Mouse (Mus musculus) kidney, adult 2 months (tissue): ENCODE data around the gene Txndc8.

Experiments
- CTCF ChIP-seq: fragments of 200-500 bp; conservative IDR thresholded peaks from 2 replicates; pipeline ENCODE4 v1.5.1; 2011; ENCODE audit warnings: low read depth, mild to moderate bottlenecking, control low read depth, low read length, moderate library complexity, mixed read lengths; ENCODE audit not compliant: insufficient read depth, insufficient read length
- POLR2A ChIP-seq: fragments of 200-500 bp; IDR thresholded peaks from one replicate; pipeline ENCODE4 v1.6.1; 2011; ENCODE audit warnings: low read depth, low read length, control low read depth

GRCm38 (mm10) chr4:57952891-57953290 lies 56.0 kb downstream of the Txndc8 start:
- no peak for TF ChIP-seq POLR2A
- TF ChIP-seq CTCF = no peak
